Mouse (Mus musculus): ENCODE results near the gene Epyc.
A peak's percentile ranks its signal among the peaks of the same experiment; 100 is the strongest.

Epyc gene

DNA sequence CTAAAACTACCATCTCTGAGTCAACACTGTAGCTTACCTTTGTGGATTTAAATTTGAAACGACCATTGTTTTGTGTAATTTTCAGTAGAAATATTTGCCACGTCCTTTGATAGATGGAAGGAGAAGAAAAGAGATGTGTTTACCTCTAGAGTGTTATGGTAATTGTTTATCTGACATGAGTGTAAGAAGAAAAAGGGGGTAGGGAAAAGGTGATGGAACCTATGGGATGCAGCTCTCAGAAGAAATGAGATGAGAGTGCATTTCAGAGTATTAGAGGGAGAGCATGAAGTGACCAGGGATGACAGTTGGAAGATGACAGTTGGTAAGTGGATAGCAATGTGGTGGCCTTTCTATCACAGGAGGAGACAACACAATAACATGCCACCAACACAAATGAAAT lies at the start of gene Epyc:
Gene Epyc (plus strand): TSS at position 301 of the 400 bp plus-strand sequence.
- DNase-seq (ENCODE audit: low read depth, low spot score), result no peak

DNA sequence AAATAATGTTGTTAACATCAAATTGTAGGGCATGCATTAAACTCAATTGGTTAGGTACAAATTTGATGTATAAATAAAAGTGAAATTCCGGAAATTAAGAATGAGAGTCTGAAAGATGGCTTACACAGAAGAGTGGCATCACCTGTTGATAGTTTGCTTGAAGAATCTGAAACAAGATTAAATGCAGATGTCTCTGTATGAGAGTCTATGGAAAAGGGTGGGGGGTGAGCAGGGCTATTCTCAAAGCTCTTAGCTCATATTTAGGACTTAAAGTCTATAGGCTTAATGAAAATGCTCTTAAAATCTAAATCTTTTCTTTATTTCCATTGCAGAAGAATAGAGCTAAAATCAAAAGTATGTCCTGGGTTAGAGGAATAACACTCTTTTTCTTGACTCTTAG lies 48.2 kb upstream of the Epyc start:
- DNase-seq (ENCODE audit: low read depth, low spot score), result no peak

DNA sequence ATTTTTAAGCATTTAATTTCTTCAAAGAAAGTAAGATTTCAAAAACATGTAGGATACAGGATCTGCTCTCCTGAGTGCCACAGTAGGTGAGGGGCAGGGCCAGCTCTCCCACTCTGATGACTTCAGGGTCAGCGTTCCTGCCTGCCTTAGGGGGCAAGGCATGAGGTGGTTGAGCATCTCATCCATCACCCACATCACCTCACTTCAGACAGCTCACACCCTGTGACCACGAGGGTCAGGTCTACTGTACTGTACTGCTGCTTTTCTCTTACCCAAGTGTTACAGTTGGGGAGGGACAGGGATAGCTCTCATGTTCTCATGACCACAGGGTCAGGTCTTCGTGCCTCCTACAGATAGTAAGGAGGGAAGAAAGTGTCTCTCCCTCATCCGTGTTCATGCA lies 42.1 kb upstream of the Epyc start:
- no peak for DNase-seq (ENCODE audit: low read depth, low spot score)

DNA sequence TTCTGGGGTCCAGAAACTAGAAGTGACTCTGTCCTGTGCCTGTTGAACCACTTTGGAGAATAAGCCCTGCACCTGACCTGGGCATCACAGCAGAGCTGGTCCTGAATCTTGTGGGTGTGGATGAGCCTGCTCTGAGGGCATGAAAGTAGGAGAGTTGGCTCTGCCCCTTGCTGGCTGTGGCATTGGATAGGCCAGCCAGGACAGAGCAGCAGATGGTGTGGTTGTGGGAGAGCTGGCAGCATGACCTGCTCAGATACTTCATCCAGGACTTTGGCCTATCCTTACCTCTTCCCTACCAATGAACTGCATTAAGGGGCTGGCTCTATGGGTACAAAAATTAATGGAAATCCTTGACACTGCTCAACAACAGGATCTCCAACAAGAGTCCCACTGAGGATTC lies 40.6 kb upstream of the Epyc start:
- no peak for DNase-seq (ENCODE audit: low read depth, low spot score)

DNA sequence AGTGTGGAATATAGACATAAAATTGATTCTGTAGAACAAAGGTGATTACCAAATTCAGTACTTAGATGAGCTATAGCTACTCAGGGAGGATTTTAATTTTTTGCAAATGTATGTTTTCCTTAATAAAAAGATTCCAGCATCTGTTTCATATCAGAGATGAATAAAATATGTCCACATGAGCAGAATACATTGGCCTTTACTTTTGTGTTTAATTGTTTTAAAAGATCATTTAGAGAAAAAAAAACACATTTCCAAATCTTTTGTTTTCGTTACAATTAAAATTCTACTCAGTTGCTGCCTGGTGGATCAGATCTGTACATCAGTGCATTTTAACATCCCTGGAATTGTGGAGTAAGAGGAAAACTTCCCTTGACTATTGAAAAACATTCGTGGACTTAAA lies 37.3 kb upstream of the Epyc start, which contains the start of gene Kera:
Gene Kera (plus strand): TSS at position 301 of the 400 bp plus-strand sequence.
- no peak for DNase-seq (ENCODE audit: low read depth, low spot score)

DNA sequence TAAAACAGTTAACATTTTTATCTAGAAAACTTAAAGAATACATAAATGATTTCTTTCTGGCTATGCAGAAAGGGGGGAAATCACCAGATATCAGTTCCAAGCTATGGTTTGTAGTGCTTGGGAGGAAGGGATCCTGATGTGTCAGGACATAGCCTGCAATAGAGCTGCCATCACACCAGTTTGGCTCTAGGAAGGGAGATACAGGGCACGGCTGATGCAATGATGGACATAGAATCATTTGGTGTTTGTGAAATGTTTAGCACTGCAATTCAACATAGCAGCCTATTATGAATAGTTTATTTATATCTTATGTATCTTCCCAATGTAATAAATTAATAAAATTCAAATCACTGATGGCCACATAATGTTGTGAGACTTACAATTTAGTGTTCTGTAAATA lies 21.5 kb upstream of the Epyc start:
- no peak for DNase-seq (ENCODE audit: low read depth, low spot score)

DNA sequence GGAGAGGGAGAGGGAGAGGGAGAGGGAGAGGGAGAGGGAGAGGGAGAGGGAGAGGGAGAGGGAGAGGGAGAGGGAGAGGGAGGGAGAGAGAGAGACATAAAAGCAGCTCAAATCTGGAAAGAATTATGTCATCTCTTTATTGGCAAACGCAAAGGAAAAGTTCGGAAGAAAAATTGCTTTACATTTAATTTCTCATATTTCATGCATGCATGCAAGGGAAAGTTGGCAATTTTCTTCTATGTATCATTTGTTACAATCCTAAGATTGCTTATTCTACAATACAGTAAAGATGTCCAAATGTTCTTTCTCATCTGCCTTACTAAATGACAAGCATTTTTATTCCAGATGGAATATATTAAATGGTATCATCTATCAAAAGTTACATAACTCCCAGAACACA lies 19.5 kb upstream of the Epyc start:
- DNase-seq (ENCODE audit: low read depth, low spot score), result peak; percentile 64

DNA sequence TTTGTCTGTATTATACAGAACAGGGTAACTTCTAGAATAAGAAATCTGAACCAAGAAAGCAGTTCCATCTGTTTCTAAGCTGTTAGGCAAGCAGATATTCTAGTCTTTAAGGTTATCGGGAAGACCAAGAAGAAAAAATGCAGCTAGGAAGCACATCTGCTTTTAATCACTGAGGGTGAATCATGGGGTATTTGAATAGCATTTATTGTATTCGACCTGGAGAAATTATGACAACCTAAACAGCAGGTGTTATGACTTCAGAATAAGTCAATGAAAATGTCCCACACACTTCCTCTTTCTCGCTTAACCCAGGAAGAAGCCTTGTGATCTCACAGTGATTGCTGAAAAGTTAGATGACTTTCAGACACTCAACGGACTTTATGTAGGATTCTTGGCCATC lies 18.8 kb upstream of the Epyc start:
- DNase-seq (ENCODE audit: low read depth, low spot score), result peak; percentile 86

DNA sequence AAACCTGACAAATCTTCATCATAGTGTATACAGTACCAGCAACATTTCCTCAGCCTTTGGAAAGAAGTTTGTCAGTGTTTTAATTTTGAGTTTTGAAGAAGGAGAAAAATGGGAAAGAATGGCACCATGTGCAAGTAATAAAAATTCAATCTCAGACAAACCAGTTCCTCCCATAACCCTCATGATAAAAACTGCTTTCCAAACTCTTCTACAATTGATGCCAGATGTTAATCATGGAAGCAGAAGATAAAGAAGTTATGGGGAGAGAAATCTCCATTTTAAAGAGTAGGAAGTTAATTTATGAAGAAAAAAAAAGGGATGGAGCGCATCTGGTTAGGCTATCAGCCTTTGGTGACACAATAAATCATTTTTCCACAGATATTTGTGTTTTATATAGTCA lies 17.3 kb upstream of the Epyc start:
- DNase-seq (ENCODE audit: low read depth, low spot score), result peak; percentile 62

DNA sequence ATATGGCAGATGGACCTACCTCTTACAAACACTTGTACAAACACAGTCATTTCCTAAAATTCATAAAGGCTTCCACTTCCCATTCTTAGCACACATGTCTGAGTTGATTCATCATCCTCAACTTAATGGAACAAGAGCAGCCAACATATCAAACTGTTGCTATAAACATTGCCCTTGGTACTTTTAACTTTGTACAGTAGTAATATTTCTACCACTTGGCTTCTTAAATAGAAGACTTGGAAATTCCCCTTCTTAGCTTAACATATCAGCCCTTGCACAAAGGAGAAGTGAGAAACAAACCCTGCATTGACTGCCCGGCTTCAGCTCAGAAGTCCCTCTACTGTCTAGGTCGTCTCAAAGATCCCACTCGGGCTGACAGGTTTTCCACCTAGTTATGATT lies 12.8 kb upstream of the Epyc start:
- DNase-seq (ENCODE audit: low read depth, low spot score), result no peak

DNA sequence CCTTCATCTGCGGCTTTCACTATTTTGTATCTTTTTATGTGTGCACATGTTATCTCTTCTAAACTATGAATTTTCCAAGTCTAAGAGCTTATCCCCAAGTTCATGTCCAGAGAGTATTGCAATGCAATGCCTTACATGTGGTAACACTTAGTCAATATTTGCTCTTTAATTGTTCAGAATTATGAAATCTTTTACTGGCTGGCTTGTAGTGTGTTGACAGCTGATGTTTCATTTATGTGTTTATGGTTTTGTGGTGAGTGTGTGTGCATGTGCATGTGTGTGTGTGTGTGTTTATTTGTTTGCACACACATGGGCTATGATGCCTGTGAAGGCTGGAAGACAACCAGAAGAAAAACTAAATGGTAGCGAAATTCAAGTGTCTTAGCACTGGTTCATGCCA lies 1.9 kb upstream of the Epyc start:
- peak; percentile 20 for DNase-seq (ENCODE audit: low read depth, low spot score)

DNA sequence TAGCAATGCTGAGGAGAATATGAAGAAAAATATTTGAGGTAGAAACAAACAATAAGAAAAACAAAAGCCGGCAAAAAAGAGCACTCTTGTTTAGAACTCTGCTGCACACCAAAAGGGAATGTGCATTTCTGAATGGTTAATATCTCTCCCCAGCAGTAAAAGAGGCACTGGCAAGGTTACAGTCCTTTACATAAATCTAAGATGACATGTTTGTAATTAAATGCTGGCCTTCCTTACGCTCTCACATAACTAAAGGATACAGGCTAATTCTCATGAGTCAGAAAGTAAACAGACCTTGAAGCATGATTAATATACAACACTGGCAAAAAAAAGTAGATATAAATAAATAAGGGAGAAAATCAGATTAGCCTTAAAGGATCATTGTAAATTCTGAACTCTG lies 6.5 kb downstream of the Epyc start:
- DNase-seq (ENCODE audit: low read depth, low spot score), result peak; percentile 66

DNA sequence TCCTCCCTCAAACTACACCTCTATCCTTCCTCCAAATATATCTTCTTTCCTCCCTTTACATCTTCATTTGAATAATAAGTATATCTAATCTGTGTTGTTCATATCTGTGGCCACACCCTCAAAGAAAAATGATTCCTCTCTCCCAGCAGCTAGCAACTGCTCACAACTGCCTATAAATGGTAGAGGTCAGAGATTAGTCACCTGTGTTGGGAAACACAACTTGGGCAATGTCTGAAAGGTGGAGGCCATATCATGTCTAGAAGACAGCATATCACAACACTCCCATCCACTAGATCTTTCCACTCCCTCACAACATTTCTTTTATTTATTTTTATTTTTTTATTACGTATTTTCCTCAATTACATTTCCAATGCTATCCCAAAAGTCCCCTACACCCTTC lies 15.6 kb downstream of the Epyc start:
- no peak for DNase-seq (ENCODE audit: low read depth, low spot score)

DNA sequence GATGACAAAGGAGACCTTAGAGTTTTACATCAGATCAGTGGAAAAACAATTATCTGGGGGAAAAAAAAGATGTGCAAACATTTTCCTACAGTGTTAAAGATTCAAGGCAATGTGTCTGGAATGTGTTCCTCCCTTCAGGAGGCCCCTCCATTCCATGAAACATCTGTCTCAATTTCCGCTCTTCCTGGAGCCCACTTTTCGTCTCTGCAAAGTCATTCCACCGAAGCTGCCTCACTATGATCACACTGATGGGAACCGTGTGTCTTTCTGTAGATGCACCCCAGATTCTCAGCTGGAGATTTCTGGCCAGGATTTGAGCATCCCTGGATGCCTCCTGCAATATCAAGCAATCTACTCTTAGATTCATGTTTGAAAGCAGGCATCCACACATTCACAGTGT lies 24.8 kb downstream of the Epyc start:
- no peak for DNase-seq (ENCODE audit: low read depth, low spot score)

DNA sequence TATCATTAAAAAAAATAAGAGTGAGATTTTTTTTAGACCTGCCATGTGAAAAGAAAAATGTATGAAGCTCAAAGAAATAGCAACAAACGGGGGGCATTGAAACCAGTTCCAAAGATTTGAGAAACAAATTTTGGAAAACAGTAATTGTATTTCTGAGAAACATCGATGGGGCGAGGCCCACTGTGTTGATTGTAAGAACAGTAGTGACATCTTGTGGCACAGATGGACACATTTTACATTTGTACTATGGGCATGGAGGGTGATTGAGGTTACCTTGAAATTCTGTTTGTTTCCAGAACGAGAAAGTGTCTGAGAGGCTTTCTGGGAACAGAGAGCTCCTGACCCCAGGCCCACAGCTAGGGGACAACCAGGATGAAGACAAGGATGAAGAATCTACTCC lies 26.3 kb downstream of the Epyc start:
- DNase-seq (ENCODE audit: low read depth, low spot score), result peak; percentile 77

DNA sequence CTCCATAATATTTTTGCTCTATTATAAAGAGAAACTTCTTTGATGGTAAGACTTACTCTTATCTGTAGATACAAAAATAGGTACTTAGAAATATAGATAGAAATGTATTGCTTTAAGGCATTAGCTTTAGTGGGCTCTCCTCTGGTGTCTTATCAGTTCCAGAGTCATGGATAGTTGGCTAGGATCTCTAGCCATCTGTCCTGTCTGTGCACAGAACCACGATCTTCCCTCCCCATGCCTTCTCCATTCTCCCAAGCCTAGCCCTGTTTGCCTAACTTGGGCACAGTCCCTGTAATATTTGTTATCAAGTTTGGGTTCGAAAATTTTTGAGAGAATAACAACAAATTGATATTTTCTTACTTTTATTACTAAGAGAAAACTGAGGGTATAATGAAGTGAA lies 29.4 kb downstream of the Epyc start:
- DNase-seq (ENCODE audit: low read depth, low spot score), result no peak

DNA sequence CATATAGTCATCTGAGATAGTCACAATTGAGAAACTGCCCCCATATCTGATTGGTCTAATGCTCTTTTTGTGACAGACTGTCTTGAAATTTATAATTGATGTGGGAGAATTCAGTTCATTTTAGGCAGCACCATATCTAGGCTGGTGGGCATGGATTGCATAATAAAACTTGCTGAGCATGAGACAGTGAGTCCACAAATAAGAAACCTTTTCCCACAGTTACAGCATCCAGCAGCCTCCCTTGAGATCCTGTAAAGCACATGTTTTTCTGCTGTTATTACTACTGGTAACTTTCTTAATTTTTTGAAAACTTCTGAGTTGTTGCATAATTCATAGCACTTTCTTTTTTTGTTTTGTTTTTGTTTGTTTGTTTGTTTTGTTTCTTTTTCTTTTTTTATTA lies 39.1 kb downstream of the Epyc start:
- DNase-seq (ENCODE audit: low read depth, low spot score), result no peak

DNA sequence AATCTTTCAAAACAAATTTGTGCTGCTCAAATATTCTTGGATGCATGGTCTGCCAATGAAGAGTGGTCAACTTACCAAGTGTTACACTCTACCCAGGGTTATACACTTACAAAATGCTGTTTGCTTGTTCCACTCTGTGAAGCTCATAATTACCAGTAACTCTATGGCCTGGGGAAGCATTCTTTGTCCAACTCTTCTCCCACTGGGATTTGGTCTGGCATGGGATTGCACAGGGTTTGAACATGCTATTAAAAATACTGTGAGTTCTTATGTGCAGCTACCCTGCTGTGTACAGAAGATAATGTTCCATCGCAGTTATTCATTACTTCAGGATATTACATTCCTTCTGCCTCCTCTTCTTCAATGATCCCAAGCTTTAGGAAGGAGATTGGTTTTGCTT lies 43.3 kb downstream of the Epyc start:
- no peak for DNase-seq (ENCODE audit: low read depth, low spot score)

DNA sequence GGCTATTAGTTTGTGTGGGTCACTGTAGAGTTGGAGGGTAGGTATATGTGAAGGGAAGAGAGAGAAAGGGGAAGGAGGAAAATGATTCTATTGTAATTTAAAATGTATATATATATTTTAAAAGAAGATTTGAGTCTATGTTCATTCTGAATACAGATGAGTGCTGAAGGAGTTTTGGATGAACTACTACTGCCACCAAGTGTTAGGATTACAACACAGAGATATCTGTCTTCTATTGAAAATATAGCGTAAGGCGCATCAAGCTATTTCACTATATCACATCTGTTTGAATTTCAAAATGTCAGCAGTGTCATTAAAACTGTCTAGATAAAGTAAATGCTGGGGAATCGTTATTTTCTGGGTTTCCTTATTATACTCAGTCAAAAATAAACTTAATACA lies 45.6 kb downstream of the Epyc start:
- peak; percentile 56 for DNase-seq (ENCODE audit: low read depth, low spot score)

DNA sequence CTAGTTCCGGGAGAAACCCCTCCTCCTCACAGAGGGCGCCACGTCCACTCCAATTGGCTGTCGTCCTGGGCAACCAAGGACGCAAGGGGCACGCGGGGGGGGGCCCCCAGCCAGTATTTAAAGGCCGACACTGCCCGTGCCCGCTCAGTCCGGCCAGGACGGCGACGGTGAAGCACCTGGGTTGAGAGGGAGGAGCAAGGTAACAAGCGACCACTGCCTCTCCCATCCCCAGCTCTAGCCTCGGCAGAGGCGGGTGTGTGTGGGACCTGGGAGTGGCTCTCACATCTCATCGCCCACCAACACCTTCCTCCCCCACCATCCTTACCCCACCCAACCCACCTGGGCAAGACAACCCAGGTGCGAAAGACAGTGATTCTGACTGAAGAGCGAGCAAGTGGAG lies 49.0 kb downstream of the Epyc start, which contains the start of gene Ccer1:
Gene Ccer1 (plus strand): TSS at position 147 of the 400 bp plus-strand sequence.
- no peak for DNase-seq (ENCODE audit: low read depth, low spot score)

DNA sequence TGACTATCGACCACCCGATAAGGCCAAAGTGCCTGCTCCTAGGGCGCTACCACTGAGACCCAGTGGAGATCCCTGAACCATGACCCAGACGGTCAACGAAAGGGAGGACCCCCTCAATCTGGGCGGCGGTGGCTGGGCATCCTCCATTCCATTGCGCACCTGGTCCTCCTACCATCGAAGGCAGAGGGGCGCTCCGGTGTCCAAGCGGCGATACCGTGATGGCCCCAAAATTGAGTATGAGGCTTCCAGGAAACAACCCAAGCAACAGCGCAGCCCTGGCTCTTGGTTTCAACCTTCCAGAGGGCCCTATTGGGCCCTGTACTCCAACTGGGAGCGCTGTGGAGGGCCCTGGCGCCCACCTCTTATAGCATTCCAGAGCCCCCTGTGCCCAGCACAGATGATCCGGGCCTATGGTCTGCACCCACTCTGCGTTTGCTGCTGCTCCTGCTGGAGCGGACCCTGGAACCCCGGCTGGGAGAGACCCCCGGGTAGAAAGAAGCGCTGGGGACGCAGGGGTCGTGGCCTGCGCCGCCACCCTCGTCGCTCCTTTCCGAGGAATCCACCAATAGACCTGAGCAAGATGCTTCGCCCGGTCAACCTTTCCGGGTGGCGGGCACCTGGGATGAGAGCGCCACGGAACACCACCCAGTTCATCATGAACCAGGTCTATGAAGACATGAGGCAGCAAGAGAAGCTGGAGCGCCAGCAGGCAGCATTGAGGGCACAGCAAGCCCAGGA lies 49.7 kb downstream of the Epyc start:
- DNase-seq (ENCODE audit: low read depth, low spot score), result no peak

DNA sequence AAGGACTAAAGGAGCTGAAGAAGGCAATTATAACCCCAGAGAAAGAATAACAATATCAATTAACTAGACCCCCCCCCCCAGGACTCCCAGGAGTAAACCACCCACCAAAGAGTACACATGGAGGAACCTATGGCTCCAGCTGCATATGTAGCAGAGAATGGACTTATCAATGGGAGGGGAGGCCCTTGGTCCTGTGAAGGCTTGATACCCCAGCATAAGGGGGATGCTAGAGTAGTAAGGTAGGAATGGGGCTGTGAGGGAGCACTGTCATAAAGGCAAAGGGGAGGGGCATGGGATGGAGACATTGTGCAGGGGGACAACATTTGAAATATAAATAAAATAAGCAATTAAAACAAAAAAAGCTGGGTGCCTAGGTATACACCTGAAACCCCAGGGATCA lies 58.5 kb downstream of the Epyc start:
- DNase-seq (ENCODE audit: low read depth, low spot score), result no peak

DNA sequence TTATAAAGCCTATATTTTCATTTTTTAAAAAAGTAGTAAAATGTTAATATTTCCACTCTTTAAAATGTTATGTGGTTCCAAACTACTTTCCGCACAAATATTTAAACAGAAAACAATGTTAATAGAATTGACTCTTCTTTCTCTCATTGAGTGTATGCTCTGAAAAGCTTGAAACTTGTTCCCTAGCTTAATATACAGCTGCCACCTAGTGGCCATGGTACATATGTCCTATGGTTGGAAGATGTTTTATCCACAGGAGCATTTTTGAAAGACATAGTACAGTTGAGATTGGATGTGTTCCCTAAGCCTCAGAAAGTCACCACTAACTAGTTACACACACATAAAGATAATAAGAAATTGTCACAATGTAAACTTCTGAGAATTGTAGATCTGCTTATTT lies 60.7 kb downstream of the Epyc start:
- peak; percentile 77 for DNase-seq (ENCODE audit: low read depth, low spot score)

DNA sequence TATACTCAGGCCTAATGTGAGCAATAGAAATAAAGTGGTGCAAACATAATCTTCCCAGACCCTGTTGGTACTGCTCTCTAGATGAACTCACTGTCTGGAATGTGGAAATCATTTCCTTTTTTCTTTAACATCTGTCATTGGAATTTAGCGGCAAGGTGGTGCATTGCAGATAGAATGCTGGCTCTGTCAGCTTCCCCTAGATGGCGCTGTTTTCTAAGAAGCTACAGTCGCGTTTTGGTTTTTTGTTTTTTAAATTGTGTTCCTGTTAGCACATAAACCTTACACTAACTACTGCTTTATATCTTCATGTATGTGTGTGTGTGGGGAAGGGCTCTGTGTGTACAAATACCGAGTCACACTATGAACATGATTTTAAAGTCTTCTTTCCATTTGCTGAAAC lies 68.8 kb downstream of the Epyc start:
- peak; percentile 87 for DNase-seq (ENCODE audit: low read depth, low spot score)

Measured in 3T3-L1 (cell line).